Mouse (Mus musculus): Measurements from ENCODE around the gene Actn4.
A peak's percentile ranks its signal among the peaks of the same experiment; 100 is the strongest.

Actn4 gene

GRCm38 (mm10) chr7:28961927-28962670, at the start of gene Actn4:
Gene Actn4, minus strand, starts transcription at chr7:28962340.
- DNase-seq (ENCODE audit: low spot score), result peak; percentile 95

GRCm38 (mm10) chr7:29008714-29009113, 46.6 kb upstream of the Actn4 start:
- no peak for DNase-seq (ENCODE audit: low spot score)

GRCm38 (mm10) chr7:29008171-29008570, 46.0 kb upstream of the Actn4 start:
- no peak for DNase-seq (ENCODE audit: low spot score)

DNA sequence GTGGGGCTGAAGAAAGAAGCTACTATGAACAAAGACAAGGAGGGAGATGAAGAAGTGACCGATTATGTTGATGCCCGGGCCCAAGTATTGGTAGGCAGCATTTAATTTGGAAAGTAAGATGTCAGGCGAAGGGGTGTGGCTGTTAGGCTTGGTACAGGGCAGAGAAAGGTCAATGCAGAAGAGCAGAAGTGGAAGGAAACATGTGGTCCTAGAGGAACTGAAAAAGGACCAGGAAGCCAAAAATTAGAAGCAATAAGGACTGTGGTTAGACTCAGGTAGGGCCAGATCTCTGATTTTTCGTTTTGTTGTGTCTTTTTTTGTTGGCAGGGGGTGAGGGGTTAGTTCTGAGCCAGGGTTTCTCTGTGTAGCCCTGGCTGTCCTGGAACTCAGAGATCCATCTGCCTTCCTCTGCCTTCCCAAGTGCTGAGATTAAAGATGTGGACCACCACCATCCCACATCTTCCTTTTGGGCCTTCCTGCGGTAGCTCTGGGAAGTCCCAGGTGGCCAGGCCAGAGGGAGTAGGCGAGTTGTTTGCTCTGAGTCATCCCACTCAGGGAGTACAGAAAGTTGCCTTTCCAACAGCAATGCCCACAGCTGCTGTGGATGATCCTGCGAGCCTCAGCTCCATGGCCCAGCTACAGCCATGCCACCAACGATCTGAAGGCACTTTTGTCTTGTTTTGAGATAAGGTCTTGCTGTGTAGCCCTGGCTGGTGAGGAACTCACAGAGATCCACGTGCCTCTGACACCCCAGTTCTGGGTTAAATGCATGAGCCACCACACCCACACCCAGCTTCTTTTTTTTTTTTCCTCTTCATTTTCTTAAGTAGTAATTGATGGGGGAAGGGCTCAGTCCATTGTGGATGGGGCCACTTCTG, 45.3 kb upstream of the Actn4 start:
- no peak for DNase-seq (ENCODE audit: low spot score)

DNA sequence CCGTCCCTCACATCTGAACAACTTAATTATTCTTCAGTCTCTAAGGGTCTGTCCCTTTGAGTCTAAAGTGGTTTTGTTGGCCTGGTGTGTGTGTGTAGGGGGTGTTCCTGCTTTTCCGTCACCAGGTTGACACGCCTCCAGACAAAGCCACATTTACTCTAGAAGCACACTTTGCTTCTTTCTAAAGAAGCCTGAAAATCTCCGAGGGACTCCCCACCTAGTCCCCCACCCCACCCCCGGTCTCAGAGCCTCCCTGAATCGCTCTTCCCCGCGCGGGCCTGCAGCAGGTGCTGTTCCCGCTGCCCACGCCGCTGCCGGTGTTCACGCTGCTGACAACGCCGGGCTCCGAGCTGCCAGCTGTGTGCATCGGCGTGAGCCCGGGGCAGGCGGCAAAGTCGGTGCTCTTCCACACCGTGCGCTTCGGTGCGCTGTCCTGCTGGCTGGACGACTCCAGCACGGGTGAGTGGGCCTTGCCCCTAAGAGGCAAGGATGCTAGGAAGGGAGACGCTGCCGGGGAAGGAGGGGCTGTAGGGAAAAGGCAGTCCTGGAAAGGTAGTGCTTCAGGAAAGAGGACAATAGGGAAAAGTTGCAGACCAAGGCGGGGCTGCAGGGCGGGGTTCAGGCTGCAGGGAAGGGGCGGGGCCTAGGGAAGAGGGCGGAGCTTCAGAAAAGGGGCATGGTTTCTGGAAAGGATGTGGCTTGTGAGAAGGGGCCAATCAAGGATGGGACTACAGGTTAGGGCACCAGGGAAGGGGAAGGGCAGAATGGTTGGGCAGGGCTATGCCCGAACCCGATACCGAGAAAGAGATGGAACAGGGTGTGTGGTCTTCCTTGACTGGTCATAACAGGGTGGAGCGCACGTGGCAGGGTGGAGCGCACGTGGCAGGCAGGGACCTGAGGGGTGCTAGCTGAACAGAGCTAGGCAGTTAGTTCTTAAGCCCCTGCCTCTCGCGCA, 38.8 kb upstream of the Actn4 start:
- DNase-seq (ENCODE audit: low spot score), result peak; percentile 24

DNA sequence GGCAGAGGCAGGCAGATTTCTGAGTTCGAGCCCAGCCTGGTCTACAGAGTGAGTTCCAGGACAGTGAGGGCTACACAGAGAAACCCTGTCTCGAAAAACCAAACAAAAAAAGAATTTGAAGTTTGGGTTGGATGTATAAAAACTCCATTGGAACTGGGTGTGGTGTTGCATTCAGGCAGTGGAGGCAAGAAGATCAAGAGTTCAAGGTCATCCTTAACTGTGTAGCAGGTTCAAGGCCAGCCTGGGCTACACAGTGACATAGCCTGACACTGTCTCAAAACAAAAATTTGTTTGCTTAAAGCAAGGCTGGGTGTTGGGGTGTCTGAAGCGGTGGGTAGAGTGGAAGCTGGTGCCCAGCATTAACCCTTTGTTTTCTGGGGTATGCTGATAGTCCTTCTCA, 31.3 kb upstream of the Actn4 start:
- no peak for DNase-seq (ENCODE audit: low spot score)

DNA sequence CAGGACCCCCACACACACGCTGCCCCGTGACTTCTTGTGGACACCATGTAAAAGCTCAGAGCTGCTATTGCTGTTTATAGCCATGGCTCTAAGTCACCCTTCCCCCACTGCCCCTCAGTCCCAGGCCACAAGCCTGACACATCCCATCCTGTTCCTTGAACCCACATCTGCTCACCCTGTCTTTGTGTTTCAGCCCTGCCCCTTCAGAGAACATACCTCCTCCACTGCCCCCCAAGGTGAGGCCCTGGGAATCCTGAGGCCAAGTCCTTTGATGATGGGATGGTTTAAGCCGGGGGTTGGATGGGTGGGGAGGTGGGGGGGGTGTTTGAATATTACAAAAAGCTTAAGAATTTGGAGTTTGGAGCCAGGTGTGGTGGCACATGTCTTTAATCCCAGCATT, 30.9 kb upstream of the Actn4 start:
- no peak for DNase-seq (ENCODE audit: low spot score)

GRCm38 (mm10) chr7:28991616-28992015, 29.5 kb upstream of the Actn4 start:
- no peak for DNase-seq (ENCODE audit: low spot score)

GRCm38 (mm10) chr7:28990766-28991273, 28.7 kb upstream of the Actn4 start:
- DNase-seq (ENCODE audit: low spot score), result no peak

DNA sequence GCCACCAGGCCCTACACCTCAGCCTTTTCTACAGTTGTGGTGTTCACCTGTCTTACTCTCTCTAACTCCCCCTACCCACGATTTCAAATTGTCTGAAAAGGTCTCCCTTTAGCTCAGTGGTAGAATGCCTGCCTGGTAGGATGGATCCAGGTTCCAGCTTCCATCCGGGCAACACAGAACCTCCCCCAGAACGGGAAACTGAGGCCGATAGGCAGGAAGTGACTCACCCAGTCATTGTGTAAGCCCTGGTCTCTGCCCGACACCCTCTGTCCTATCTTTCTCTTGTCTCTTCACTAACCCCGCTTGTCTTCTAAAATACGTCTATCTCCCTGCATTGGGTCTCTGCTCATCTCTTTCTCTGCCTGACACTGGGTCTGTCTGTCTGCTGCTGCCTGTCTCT, 23.1 kb upstream of the Actn4 start:
- DNase-seq (ENCODE audit: low spot score), result no peak

- DNase-seq (ENCODE audit: low spot score), result no peak
Observed at GRCm38 (mm10) chr7:28984452-28984851, 22.3 kb upstream of the Actn4 start.

DNA sequence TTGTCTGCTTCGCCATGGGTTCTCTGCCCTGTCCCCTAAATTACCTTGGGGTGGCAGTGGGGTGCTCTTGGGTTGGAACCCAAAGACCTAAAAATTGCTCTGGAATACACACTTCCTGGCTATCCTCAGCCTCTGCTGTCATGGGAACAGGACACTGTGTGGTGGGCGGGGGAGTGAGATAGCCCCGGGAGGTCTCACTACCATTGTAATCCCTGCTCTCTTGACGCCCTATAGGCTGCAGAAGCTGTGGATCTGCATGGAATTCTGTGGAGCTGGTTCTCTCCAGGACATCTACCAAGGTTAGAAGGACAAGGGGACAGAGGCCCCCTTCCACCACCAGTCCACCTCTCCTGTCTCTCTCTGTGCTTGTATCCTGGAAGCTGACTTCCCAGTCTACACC, 21.7 kb upstream of the Actn4 start:
- no peak for DNase-seq (ENCODE audit: low spot score)

- no peak for DNase-seq (ENCODE audit: low spot score)
Observed at GRCm38 (mm10) chr7:28983141-28983564, 21.0 kb upstream of the Actn4 start.

- no peak for DNase-seq (ENCODE audit: low spot score)
Observed at GRCm38 (mm10) chr7:28982274-28983013, 20.3 kb upstream of the Actn4 start.

DNA sequence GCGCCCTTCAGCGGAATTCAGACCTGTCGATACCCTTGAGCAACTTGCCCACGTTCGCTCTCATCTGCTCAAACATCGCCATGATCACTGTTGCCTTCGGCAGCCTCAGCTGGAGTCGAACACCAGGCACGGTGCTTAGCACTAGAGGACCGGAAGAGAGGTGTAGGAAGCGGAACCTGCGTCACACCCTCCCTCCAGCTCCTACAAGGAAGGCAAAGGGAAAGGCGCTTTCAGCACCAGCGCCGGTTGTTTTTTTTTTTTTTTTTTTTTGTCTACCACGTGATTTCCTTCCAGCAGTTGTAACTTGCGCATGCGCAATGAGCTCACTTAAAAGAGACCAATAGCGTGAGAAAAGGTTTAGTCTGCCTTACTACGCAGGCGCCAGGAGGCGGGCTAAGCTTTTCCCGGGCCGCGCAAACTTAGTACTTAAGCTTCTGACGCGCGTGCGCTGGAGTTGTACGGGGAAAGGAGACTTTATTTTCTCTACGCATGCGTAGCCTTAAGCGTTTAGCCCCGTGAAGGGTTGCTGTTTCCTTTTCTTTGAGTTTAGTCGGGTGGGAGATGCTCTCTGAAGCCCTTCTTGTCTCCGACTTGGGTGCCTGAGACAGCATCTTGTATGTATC, 19.6 kb upstream of the Actn4 start, which contains the start of the genes Eif3k and Map4k1:
Gene Eif3k (minus strand): TSS at position 214 of the 623 bp plus-strand sequence.
Gene Map4k1 (plus strand): TSS at position 400 of the 623 bp plus-strand sequence.
- DNase-seq (ENCODE audit: low spot score), result peak; percentile 83

DNA sequence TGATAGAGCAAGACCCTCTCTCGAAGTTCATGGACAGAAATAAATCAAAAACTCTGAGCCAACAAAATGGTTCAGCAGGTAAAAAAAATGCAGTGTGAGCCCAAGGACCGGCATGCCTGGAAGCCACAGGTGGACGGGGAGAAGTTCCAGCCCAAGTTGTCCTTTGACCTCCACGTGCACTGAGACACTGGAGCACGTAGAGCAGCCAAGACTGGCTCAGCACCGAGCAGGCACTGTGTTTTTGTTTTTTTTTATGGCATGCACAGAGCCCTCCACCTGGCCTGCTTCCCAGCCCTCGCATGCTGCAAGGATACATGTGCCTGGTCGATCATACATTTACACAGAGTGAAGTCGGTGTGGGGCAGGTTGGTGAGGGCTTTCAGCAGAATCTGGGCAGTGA, 15.4 kb upstream of the Actn4 start:
- DNase-seq (ENCODE audit: low spot score), result no peak

DNA sequence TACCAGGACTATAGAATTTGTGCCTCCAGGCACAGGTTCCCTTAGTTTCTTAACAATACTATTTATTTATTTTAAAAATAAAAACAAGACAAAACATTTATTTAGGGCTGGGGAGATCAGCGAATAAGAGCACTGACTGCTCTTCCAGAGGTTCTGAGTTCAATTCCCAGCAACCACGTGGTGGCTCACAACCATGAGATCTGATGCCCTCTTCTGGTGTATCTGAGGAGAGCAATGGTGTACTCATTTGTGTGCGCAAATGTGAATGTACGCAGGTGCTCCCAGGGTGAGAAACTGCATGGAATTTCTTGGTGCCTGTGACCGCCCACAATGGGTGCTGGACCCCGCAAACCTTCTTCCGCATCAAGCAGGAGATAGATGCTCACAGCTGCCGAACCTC, 10.9 kb upstream of the Actn4 start:
- DNase-seq (ENCODE audit: low spot score), result no peak

DNA sequence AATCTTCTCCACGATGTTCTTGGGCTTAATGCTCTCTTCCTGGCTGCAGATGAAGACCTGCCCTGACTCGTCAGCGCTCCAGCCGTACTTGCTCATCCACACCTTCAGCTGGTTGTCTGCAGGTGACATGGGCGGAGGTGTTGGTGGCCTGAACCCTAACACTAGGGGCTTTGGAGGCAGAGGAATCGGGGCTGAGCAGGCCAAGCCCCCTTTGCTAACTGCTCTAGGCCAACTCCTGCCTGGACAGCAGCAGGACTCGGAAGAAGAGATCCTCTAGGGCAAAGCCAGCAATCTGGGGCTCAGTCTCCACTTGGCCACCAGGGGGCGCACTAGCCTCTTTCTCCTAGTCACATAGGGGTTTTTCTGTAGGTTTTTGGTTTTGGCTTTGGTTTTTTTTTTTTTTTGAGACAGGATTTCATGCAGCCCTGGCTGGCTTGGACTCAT, 10.4 kb upstream of the Actn4 start:
- peak; percentile 55 for DNase-seq (ENCODE audit: low spot score)

DNA sequence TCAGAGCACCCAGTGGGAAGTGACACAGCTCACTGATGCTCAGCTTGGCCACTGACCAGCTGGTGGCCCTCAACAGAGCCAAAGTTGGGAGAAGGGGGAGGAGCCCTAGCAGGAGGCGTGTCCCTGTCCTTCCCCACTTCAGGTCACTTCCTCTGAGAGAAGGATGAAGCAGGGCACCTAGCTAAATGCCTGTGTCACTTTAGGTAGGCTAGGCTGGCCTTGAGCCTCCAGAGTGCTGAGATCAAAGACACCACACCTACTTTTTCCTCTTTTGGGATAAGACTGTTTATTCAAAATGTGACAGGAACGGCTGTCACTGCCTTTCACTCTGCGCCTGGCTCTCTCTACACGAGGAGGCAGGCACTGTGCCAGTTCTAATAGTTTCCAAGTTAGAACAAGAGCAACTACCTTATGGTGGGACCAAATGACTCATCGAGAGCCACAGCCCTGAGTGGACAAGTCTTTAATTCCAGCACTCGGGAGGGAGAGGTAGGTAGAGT, 9.7 kb upstream of the Actn4 start:
- no peak for DNase-seq (ENCODE audit: low spot score)

- DNase-seq (ENCODE audit: low spot score), result no peak
Observed at GRCm38 (mm10) chr7:28971029-28971428, 8.9 kb upstream of the Actn4 start.
